Mouse (Mus musculus) testis, adult 2 months (tissue): ENCODE data around the gene Hps3.

Experiments used
- CTCF ChIP-seq: fragments of 200-500 bp; IDR thresholded peaks from 2 replicates; pipeline ENCODE4 v1.5.1; 2012; ENCODE audit warnings: low read depth, mild to moderate bottlenecking, inconsistent platforms, low read length, moderate library complexity; ENCODE audit not compliant: control insufficient read depth, insufficient read depth, insufficient replicate concordance
- POLR2A ChIP-seq: fragments of 200-500 bp; IDR thresholded peaks from 2 replicates; pipeline ENCODE4 v1.6.1; 2012; ENCODE audit warnings: low read depth, mild to moderate bottlenecking, inconsistent platforms, low read length, moderate library complexity; ENCODE audit not compliant: control insufficient read depth

- TF ChIP-seq CTCF (no peak), POLR2A (no peak)
Observed at GRCm38 (mm10) chr3:20005611-20006010, 29.5 kb downstream of the Hps3 start.
